Mouse (Mus musculus) heart, postnatal 0 days (tissue): ENCODE results near the gene Tmem132a.

ENCODE experiments used
- CTCF ChIP-seq: IDR thresholded peaks from 2 replicates; pipeline ENCODE4 v1.5.1; 2016; ENCODE audit warnings: antibody characterized with exemption, control low read depth, low read depth
- EP300 ChIP-seq: IDR thresholded peaks from 2 replicates; pipeline ENCODE4 v1.6.1; 2016; ENCODE audit warnings: antibody characterized with exemption, low read depth

DNA sequence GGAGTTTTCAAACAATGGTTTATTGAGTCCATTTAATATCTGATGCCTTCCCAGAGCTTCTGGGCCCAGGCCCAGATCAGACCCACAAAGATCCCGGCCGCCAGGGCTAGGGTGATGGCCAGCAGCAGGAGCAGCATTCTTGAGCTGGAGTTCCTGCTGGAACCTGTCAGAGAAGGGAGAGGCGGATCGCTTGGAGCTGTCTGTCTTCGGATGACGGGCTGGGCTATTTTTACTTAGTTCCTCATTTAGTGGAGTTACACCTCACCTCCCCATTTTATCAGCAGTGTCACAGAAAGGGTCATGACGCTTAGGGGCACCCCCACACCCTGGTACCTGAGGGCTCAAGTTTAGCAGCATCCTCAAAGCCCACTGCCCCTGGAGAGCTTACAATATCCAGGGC is 44.6 kb upstream of the Tmem132a start:
- TF ChIP-seq EP300, result no peak
- no peak for TF ChIP-seq CTCF
